Mouse (Mus musculus): ENCODE measurements around the gene Clstn1. TPM values are rescaled to one million over a fixed set of nuclear protein-coding genes. Genes with fewer than 3 reads are reported as not detected.

Gene Clstn1
- polyA plus RNA-seq, 1 experiment, result 52.1 TPM

- Histone ChIP-seq H3K4me2 (ENCODE audit: low read depth) (no peak overlapping the region), H3K36me3 (ENCODE audit: control insufficient read depth, insufficient read depth) (no peaks in the 10 kb centered on the region), H3K27me3 (ENCODE audit: control insufficient read depth, insufficient read depth, insufficient read length) (no peaks in the 10 kb centered on the region), H3K4me3 (no peak overlapping the region), H3ac (ENCODE audit: control insufficient read depth, insufficient read length) (no peak overlapping the region), H3K79me2 (ENCODE audit: control insufficient read depth, insufficient read depth) (no peaks in the 10 kb centered on the region)
- TF ChIP-seq SRF (IDR thresholded peaks at IDR 0.05; ENCODE audit: control insufficient read depth, insufficient read length, low read depth) (no peak), MYOD1 (IDR thresholded peaks at IDR 0.05; ENCODE audit: control insufficient read depth in 1 of 3, insufficient read length in 2 of 3, low read depth in 2 of 3) (no peak), USF1 (IDR thresholded peaks at IDR 0.05; ENCODE audit: low read depth) (no peak), E2F4 (IDR thresholded peaks at IDR 0.05; ENCODE audit: insufficient read depth) (no peak), TCF3 (IDR thresholded peaks at IDR 0.05; ENCODE audit: insufficient read length, low read depth) (no peak), MAX (IDR thresholded peaks at IDR 0.05; ENCODE audit: low read depth) (no peak), MYOG (IDR thresholded peaks at IDR 0.05; ENCODE audit: control insufficient read depth in 1 of 3, insufficient read depth in 1 of 3, insufficient read length in 2 of 3, low read depth in 2 of 3) (no peak), REST (IDR thresholded peaks at IDR 0.05; ENCODE audit: insufficient read depth, insufficient read length) (no peak), POLR2AphosphoS2 (IDR thresholded peaks at IDR 0.05; ENCODE audit: insufficient read length, low read depth) (no peak), CEBPB (IDR thresholded peaks at IDR 0.05; ENCODE audit: insufficient read depth, poor library complexity, severe bottlenecking) (no peak), POLR2A (IDR thresholded peaks at IDR 0.05; ENCODE audit: insufficient read length, low read depth) (no peak), TCF12 (IDR thresholded peaks at IDR 0.05; ENCODE audit: insufficient read depth, poor library complexity, severe bottlenecking) (no peak)
Observed at GRCm38 (mm10) chr4:149601484-149601883, 15.2 kb downstream of the Clstn1 start.

DNA sequence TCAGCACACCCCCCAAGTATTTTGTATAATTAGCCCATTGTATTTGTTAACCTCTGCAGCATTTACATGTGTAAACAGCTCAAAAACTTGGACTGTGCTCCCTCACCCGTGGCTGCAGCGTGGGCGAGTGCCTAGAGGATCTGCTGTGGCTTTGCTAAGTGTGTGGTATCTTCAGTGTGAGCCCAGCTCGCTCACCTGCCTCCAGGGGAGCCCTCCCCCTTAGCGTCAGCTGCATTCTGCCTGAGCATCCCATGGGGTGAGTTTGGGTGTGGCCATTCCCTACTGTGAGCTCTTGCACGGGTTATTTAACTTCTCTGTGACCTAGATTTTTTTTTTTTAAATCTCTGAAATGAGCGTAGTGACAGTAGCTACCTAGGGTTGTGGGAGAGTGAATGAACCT, 16.0 kb downstream of the Clstn1 start:
- TF ChIP-seq POLR2A (IDR thresholded peaks at IDR 0.05; ENCODE audit: insufficient read length, low read depth), result no peak
- no peak for TF ChIP-seq E2F4 (IDR thresholded peaks at IDR 0.05; ENCODE audit: insufficient read depth)
- TF ChIP-seq TCF12 (IDR thresholded peaks at IDR 0.05; ENCODE audit: insufficient read depth, poor library complexity, severe bottlenecking), result no peak
- no peak for TF ChIP-seq MAX (IDR thresholded peaks at IDR 0.05; ENCODE audit: low read depth)
- TF ChIP-seq USF1 (IDR thresholded peaks at IDR 0.05; ENCODE audit: low read depth), result no peak
- TF ChIP-seq MYOG (IDR thresholded peaks at IDR 0.05; ENCODE audit: control insufficient read depth in 1 of 3, insufficient read depth in 1 of 3, insufficient read length in 2 of 3, low read depth in 2 of 3), result no peak
- no peak for TF ChIP-seq SRF (IDR thresholded peaks at IDR 0.05; ENCODE audit: control insufficient read depth, insufficient read length, low read depth)
- TF ChIP-seq MYOD1 (IDR thresholded peaks at IDR 0.05; ENCODE audit: control insufficient read depth in 1 of 3, insufficient read length in 2 of 3, low read depth in 2 of 3), result no peak
- TF ChIP-seq POLR2AphosphoS2 (IDR thresholded peaks at IDR 0.05; ENCODE audit: insufficient read length, low read depth), result no peak
- TF ChIP-seq REST (IDR thresholded peaks at IDR 0.05; ENCODE audit: insufficient read depth, insufficient read length), result no peak
- TF ChIP-seq TCF3 (IDR thresholded peaks at IDR 0.05; ENCODE audit: insufficient read length, low read depth), result no peak
- no peak for TF ChIP-seq CEBPB (IDR thresholded peaks at IDR 0.05; ENCODE audit: insufficient read depth, poor library complexity, severe bottlenecking)
- no peak overlapping the region for H3ac ChIP-seq (ENCODE audit: control insufficient read depth, insufficient read length)
- H3K4me3 ChIP-seq, result no peak overlapping the region
- H3K27me3 ChIP-seq (ENCODE audit: control insufficient read depth, insufficient read depth, insufficient read length), result no peaks in the 10 kb centered on the region
- H3K36me3 ChIP-seq (ENCODE audit: control insufficient read depth, insufficient read depth), result no peaks in the 10 kb centered on the region
- no peaks in the 10 kb centered on the region for H3K79me2 ChIP-seq (ENCODE audit: control insufficient read depth, insufficient read depth)
- H3K4me2 ChIP-seq (ENCODE audit: low read depth), result no peak overlapping the region

GRCm38 (mm10) chr4:149603860-149604259, 17.6 kb downstream of the Clstn1 start:
- Histone ChIP-seq H3K4me3 (no peak overlapping the region), H3K36me3 (ENCODE audit: control insufficient read depth, insufficient read depth) (no peaks in the 10 kb centered on the region), H3ac (ENCODE audit: control insufficient read depth, insufficient read length) (no peak overlapping the region), H3K27me3 (ENCODE audit: control insufficient read depth, insufficient read depth, insufficient read length) (no peaks in the 10 kb centered on the region), H3K4me2 (ENCODE audit: low read depth) (no peak overlapping the region), H3K79me2 (ENCODE audit: control insufficient read depth, insufficient read depth) (no peaks in the 10 kb centered on the region)
- TF ChIP-seq POLR2AphosphoS2 (IDR thresholded peaks at IDR 0.05; ENCODE audit: insufficient read length, low read depth) (no peak), REST (IDR thresholded peaks at IDR 0.05; ENCODE audit: insufficient read depth, insufficient read length) (no peak), POLR2A (IDR thresholded peaks at IDR 0.05; ENCODE audit: insufficient read length, low read depth) (no peak), MAX (IDR thresholded peaks at IDR 0.05; ENCODE audit: low read depth) (no peak), TCF3 (IDR thresholded peaks at IDR 0.05; ENCODE audit: insufficient read length, low read depth) (no peak), CEBPB (IDR thresholded peaks at IDR 0.05; ENCODE audit: insufficient read depth, poor library complexity, severe bottlenecking) (no peak), SRF (IDR thresholded peaks at IDR 0.05; ENCODE audit: control insufficient read depth, insufficient read length, low read depth) (no peak), MYOD1 (IDR thresholded peaks at IDR 0.05; ENCODE audit: control insufficient read depth in 1 of 3, insufficient read length in 2 of 3, low read depth in 2 of 3) (no peak), MYOG (IDR thresholded peaks at IDR 0.05; ENCODE audit: control insufficient read depth in 1 of 3, insufficient read depth in 1 of 3, insufficient read length in 2 of 3, low read depth in 2 of 3) (no peak), E2F4 (IDR thresholded peaks at IDR 0.05; ENCODE audit: insufficient read depth) (no peak), USF1 (IDR thresholded peaks at IDR 0.05; ENCODE audit: low read depth) (no peak), TCF12 (IDR thresholded peaks at IDR 0.05; ENCODE audit: insufficient read depth, poor library complexity, severe bottlenecking) (no peak)

GRCm38 (mm10) chr4:149604518-149604917, 18.2 kb downstream of the Clstn1 start:
- Histone ChIP-seq H3K36me3 (ENCODE audit: control insufficient read depth, insufficient read depth) (no peaks in the 10 kb centered on the region), H3K79me2 (ENCODE audit: control insufficient read depth, insufficient read depth) (no peaks in the 10 kb centered on the region), H3K4me3 (no peak overlapping the region), H3K27me3 (ENCODE audit: control insufficient read depth, insufficient read depth, insufficient read length) (no peaks in the 10 kb centered on the region), H3K4me2 (ENCODE audit: low read depth) (no peak overlapping the region), H3ac (ENCODE audit: control insufficient read depth, insufficient read length) (no peak overlapping the region)
- no peak for TF ChIP-seq TCF3 (IDR thresholded peaks at IDR 0.05; ENCODE audit: insufficient read length, low read depth)
- TF ChIP-seq SRF (IDR thresholded peaks at IDR 0.05; ENCODE audit: control insufficient read depth, insufficient read length, low read depth), result no peak
- no peak for TF ChIP-seq E2F4 (IDR thresholded peaks at IDR 0.05; ENCODE audit: insufficient read depth)
- no peak for TF ChIP-seq REST (IDR thresholded peaks at IDR 0.05; ENCODE audit: insufficient read depth, insufficient read length)
- no peak for TF ChIP-seq MYOD1 (IDR thresholded peaks at IDR 0.05; ENCODE audit: control insufficient read depth in 1 of 3, insufficient read length in 2 of 3, low read depth in 2 of 3)
- TF ChIP-seq TCF12 (IDR thresholded peaks at IDR 0.05; ENCODE audit: insufficient read depth, poor library complexity, severe bottlenecking), result no peak
- no peak for TF ChIP-seq MAX (IDR thresholded peaks at IDR 0.05; ENCODE audit: low read depth)

All from myocyte (in vitro differentiated cells).